Comparison of ENCODE assay signal across 34 mouse cellular contexts in genomic region chr2:179948820-179949219, GRCm38 (mm10). TPM values are rescaled to one million over a fixed set of nuclear protein-coding genes. Genes with fewer than 3 reads are reported as not detected.
A peak's percentile ranks its signal among the peaks of the same experiment; 100 is the strongest.
DNase-seq lines count a peak whose midpoint lies in the region; ATAC-seq and TF ChIP-seq lines count a peak whose summit lies in the region.
"Had no signal": no experiment of that assay in that cellular context is flagged by ENCODE, and none has a peak within 500 bp of the region (broad histone marks: within the 10 kb centered on the region; RNA-seq: fewer than 3 reads in every experiment).

No protein-coding gene starts in this region.

- no peaks in the 10 kb centered on the region for H3K9me3 ChIP-seq in midbrain, embryonic 15.5 days
- H3K9me3 ChIP-seq: embryonic facial prominence, embryonic 12.5 days; forebrain, embryonic 12.5 days; heart, embryonic 10.5 days; heart, embryonic 15.5 days; liver, embryonic 15.5 days; midbrain, embryonic 12.5 days; neural tube, embryonic 15.5 days had no signal

- no peak for DNase-seq in layer of hippocampus, adult 2 months (ENCODE audit: low spot score in 2 of 2)
- no peak for DNase-seq in layer of hippocampus, adult 8-10 months (ENCODE audit: low spot score in 2 of 2)
- DNase-seq in brain, adult 2 months (ENCODE audit: low read depth, low spot score) = peak; percentile 30
- no peak for DNase-seq in retina, postnatal 1 day
- DNase-seq: adrenal gland, postnatal 14 days; cerebellum, adult 8-10 months; cerebellum, postnatal 36 days; embryo, embryonic 11 days; forebrain, postnatal 0 days; gastrocnemius, postnatal 14 days; heart, adult 11 months; kidney, adult 8-10 months; kidney, postnatal 4 days; layer of hippocampus, adult 9-11 months; liver; lung, embryonic 14.5 days; lung, postnatal 14 days; right cerebral cortex, adult 18-20 months; right cerebral cortex, postnatal 4 days; thymus, adult 2 months; thymus, postnatal 4 days had no signal

- no peak overlapping the region for H3K27ac ChIP-seq in layer of hippocampus, adult 2 months
- H3K27ac ChIP-seq in midbrain, embryonic 15.5 days = no peak overlapping the region
- H3K27ac ChIP-seq: embryonic facial prominence, embryonic 12.5 days; forebrain, embryonic 12.5 days; heart, embryonic 10.5 days; heart, embryonic 15.5 days; kidney, postnatal 0 days; liver, embryonic 15.5 days; midbrain, embryonic 12.5 days; neural tube, embryonic 15.5 days had no signal

- 0 out of 2 replicates have a peak, but pooled peaks have one; percentile 6 for TF ChIP-seq CTCF in layer of hippocampus, adult 2 months (conservative IDR thresholded peaks at IDR 0.05)

- no peaks in the 10 kb centered on the region for H3K36me3 ChIP-seq in midbrain, embryonic 15.5 days (replicated peaks)
- H3K36me3 ChIP-seq: embryonic facial prominence, embryonic 12.5 days; forebrain, embryonic 12.5 days; heart, embryonic 10.5 days; heart, embryonic 15.5 days; liver, embryonic 15.5 days; midbrain, embryonic 12.5 days; neural tube, embryonic 15.5 days had no signal

- H3K4me3 ChIP-seq in layer of hippocampus, adult 2 months = no peak overlapping the region
- H3K4me3 ChIP-seq in midbrain, embryonic 15.5 days = no peak overlapping the region
- H3K4me3 ChIP-seq: embryonic facial prominence, embryonic 12.5 days; forebrain, embryonic 12.5 days; heart, embryonic 10.5 days; heart, embryonic 15.5 days; liver, embryonic 15.5 days; midbrain, embryonic 12.5 days; neural tube, embryonic 15.5 days had no signal

- H3K4me2 ChIP-seq in midbrain, embryonic 15.5 days = no peak overlapping the region
- H3K4me2 ChIP-seq: embryonic facial prominence, embryonic 12.5 days; forebrain, embryonic 12.5 days; heart, embryonic 15.5 days; liver, embryonic 15.5 days; lung, embryonic 14.5 days; midbrain, embryonic 12.5 days; neural tube, embryonic 15.5 days had no signal

- ATAC-seq in megakaryocyte-erythroid progenitor cell, adult 5-6 weeks (replicated peaks; ENCODE audit: low FRiP score, low TSS enrichment, poor library complexity, severe bottlenecking) = peak; percentile 46; the same call in 1 of the 2 replicates
- ATAC-seq in midbrain, embryonic 15.5 days (replicated peaks) = no peak
- no peak for ATAC-seq in erythroblast, adult 5-6 weeks (replicated peaks; ENCODE audit: low FRiP score, poor library complexity, severe bottlenecking)
- ATAC-seq: forebrain, postnatal 0 days; intestine, embryonic 16.5 days; Patski had no signal

- H3K27me3 ChIP-seq in midbrain, embryonic 15.5 days (replicated peaks) = no peaks in the 10 kb centered on the region
- H3K27me3 ChIP-seq: embryonic facial prominence, embryonic 12.5 days; forebrain, embryonic 12.5 days; heart, embryonic 15.5 days; liver, embryonic 15.5 days; midbrain, embryonic 12.5 days; neural tube, embryonic 15.5 days; Patski had no signal

- H3K4me1 ChIP-seq in midbrain, embryonic 15.5 days = peaks cover 40% of the 10 kb centered on the region

- 93% methylated on average over 5 of the region's 5 CpGs for WGBS in midbrain, embryonic 15.5 days

- no peak overlapping the region for H3K9ac ChIP-seq in midbrain, embryonic 15.5 days
- H3K9ac ChIP-seq: embryonic facial prominence, embryonic 12.5 days; forebrain, embryonic 12.5 days; forebrain, postnatal 0 days; heart, embryonic 15.5 days; liver, embryonic 15.5 days; lung, embryonic 14.5 days; midbrain, embryonic 12.5 days; neural tube, embryonic 15.5 days had no signal

RNA-seq across cellular contexts. Expression of gene Taf4, which starts 27.6 kb away (rescaled TPM):
- 10 to 100 TPM; 22.5 to 23.4 TPM for total RNA-seq in layer of hippocampus, adult 2 months (2021)
- total RNA-seq in layer of hippocampus, adult 8-10 months (2022) = 10 to 100 TPM; 22.0 to 23.5 (median 22.3) TPM
- 22.1 and 31.5 TPM in 2 replicates for total RNA-seq in megakaryocyte-erythroid progenitor cell, adult 5-6 weeks (2014; fragmentation: Nextera tagmentation)
- 20.1 and 28.4 TPM in 2 replicates for total RNA-seq in megakaryocyte-erythroid progenitor cell, adult 5-6 weeks (2017)
- polyA plus RNA-seq in midbrain, embryonic 15.5 days (2015; fragmentation: Nextera tagmentation; extraction: Ambion mirVana) = 3.9 and 4.0 TPM in 2 replicates
- 11.0 and 12.7 TPM in 2 replicates for total RNA-seq in erythroblast, adult 5-6 weeks (2015; ENCODE audit: low replicate concordance)
- total RNA-seq in erythroblast, adult 5-6 weeks (2017; ENCODE audit: low replicate concordance) = 39.6 and 47.5 TPM in 2 replicates
